Mouse (Mus musculus): ENCODE data around the gene Pola1.

Gene Pola1

DNA sequence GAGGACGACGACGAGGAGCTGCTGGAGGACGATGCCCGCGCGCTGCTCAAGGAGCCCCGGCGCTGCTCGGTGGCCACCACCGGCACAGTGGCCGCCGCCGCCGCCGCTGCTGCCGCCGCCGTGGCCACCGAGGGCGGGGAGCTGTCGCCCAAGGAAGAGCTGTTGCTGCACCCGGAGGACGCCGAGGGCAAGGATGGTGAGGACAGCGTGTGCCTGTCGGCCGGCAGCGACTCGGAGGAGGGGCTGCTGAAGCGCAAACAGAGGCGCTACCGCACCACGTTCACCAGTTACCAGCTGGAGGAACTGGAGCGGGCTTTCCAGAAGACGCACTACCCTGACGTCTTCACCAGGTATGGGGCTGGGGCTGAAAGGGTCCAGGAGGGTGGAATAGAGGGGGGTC is 342.9 kb downstream of the Pola1 start:
- no peak for DNase-seq (ENCODE audit: low read depth, low spot score)

DNA sequence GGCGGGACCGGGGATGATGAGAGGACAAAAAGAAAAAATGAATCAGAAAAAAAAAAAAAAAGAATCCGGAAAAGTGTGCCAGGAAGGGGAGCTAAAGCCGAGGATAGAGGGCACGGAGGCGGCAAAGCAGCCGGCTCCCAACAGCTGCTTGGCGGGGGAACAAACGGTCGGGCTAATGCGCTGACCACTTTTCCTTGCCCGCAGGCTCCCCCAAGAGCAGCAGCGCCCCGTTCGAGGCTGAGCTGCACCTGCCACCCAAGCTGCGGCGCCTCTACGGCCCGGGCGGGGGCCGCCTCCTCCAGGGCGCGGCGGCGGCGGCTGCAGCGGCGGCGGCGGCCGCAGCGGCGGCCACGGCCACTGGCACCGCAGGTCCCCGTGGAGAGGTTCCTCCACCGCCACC is 343.6 kb downstream of the Pola1 start:
- DNase-seq (ENCODE audit: low read depth, low spot score), result no peak

GRCm38 (mm10) chrX:93286291-93286893 is 345.6 kb downstream of the Pola1 start, which contains the start of gene Arx:
Gene Arx, plus strand, starts transcription at chrX:93286445.
- peak; percentile 76 for DNase-seq (ENCODE audit: low read depth, low spot score)

- no peak for DNase-seq (ENCODE audit: low read depth, low spot score)
These were observed 346.9 kb downstream of the Pola1 start for GRCm38 (mm10) chrX:93285091-93285490.

- DNase-seq (ENCODE audit: low read depth, low spot score), result no peak
These were observed 350.2 kb downstream of the Pola1 start for GRCm38 (mm10) chrX:93281756-93282155.

- no peak for DNase-seq (ENCODE audit: low read depth, low spot score)
These were observed 350.8 kb downstream of the Pola1 start for GRCm38 (mm10) chrX:93281028-93281723.

DNA sequence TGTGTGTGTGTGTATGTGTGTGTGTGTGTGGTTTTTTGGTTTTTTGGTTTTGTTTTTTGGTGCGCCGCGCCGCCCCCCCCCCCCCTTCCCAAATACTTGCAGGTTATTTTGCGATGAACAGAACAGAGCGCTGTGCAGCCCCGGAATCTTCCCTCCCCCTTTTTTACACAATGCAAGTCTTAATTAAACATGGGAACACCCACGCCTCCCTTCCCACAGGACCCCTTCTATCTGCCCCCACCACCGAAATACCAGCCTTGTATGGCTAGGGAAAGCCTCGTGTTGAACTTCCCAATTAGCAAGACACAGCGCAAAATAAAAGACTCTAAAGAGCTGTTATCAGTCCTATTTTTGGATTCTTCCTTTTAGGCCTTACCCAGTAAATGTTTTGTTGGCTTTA is 352.0 kb downstream of the Pola1 start:
- no peak for DNase-seq (ENCODE audit: low read depth, low spot score)

DNA sequence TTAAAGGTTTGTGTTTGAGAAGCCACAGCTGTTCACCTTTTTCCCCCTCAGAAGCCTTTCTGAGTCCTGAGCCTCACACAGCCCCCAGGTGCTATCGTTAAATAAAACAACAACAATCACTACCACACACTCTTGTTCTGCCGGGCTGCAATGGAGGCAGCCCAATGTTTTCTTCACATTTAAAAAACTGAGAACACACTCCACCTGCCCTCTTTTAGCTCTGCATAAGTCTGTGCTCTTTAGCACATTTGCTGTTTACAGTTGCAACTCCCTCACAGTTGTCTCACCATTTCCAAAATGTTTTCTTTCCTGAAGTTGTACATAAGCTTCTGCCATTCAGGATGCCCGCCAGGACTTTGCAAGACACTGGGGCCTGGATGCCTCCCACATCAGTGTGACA is 356.3 kb downstream of the Pola1 start:
- DNase-seq (ENCODE audit: low read depth, low spot score), result no peak
